Mouse (Mus musculus): ENCODE results near the gene Lpin3.

Gene Lpin3

DNA sequence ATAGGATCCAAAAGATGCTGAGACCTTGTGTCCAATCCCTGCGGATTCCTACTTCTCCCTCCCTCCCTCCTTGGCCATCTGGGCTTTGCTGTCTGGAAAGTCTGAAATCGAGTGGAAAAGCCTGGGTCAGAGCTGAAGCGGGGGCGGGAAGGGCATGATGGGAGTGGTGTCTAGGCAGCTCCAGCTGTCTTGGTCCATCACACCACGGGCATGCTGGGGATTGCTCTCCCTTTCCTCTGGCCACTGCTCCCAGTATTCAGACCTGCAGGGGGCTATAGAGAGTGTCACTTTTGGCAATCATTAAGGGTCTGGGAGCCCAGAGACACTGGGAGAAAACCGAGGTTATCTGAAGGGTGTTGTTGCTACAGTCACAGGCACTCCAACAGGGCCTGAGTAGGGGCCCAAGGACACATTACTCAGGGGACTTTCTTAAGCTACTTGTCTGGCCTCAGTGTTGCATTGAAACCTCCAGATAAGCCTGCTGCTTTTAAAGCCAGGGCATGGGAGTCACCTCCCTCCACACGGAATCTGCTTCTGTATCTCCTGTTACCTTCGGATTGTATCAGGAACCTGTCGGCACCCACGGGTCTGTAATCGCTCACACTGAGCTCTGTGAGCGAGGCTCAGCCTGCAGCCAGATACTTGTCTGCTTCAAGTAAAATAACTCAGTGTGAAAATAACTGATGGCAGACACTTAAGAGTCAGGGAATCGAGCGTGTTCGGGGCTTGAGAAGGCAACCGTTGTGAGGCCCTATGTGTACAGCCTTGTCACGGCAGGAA, 60.6 kb downstream of the Lpin3 start:
- no peak for DNase-seq

DNA sequence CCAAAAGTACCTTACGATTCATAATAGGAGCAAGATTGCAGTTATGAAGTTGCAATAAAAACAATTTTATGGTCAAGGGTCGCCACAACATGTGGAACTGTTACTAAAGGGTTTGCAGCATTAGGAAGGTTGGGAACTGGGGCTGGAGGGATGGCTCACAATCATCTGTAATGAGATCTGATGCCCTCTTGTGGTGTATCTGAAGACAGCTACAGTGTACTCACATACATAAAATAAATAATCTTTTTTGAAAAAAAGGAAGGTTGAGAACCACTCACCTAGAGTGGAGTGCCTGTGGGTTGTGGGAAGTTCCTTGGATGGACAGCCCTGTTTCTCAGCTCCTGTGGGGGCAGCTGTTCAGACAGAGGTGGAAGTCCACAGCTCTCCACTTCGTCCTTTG, 62.0 kb downstream of the Lpin3 start:
- DNase-seq = no peak

DNA sequence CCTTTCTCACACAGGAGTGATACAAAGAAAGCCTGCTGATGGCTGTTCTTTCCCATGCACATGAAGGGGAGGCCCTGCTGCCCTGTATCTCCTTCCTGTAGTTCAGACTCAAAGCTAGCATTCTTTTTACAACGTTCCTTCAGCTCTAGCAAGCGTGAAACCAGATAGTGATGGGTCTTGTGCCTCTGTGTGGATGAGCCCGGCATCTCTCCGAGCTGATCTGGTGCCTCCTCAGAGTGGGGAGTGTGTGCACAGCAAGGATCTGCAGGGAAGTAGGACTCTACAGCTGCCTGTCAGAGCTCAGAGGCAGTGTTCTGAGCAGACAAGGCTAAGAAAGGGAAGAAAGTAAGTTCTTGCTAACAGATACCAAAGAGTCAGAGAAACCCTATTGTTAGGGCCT, 71.1 kb downstream of the Lpin3 start:
- DNase-seq = no peak

DNA sequence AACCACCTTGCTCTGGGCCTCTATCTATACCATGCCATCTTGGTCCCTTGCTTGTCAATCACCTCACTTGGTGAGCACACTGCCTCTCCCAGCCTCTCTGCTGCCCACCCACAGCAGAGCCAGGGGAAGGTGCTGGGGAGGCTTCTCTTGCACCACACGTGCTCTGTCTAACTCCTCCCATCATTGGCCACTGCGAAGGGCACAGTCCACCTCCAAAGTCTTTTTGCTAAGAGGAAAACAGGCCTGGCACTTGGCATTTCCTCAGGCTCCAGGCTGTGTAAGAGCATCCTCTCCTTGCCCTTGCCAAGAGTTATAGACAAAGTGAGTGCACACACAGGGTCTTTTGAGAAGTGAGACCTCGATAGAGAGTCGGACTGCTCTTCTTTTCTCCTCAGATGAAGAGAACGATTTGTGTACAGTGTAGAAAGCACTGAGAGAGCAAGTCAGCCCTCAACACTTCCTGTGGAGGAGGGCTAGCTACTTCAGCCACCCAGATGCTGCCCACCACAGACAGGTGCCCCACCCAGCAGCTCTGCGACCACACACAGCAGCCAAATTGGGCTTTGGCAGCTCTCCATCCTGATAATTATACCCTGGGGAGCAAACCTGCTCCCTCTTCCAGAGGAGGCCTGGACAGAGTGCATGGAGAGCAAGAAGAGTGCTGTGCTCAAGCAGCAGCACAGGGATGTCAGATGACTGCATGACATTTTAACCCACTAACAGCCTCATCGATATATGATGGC, 72.8 kb downstream of the Lpin3 start:
- DNase-seq = no peak

DNA sequence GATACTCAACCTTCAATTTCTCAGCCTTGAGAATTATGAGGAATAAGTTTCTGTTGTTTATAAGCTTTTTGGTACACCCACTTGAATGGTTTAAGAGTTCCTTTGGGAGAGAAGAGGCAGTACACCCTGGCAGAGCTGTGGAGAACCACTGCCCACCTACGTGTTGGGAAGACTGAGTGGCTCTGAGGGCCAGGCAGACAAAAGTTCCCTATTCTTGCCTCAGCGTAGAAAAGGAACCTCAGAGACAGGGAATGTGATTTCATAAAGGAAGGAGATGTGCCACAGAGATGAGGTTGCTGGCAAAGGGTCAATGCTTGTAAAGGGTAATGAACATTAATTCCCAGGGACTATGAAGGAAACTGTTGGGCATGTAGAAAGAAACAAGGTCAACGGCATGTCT, 74.1 kb downstream of the Lpin3 start:
- no peak for DNase-seq

DNA sequence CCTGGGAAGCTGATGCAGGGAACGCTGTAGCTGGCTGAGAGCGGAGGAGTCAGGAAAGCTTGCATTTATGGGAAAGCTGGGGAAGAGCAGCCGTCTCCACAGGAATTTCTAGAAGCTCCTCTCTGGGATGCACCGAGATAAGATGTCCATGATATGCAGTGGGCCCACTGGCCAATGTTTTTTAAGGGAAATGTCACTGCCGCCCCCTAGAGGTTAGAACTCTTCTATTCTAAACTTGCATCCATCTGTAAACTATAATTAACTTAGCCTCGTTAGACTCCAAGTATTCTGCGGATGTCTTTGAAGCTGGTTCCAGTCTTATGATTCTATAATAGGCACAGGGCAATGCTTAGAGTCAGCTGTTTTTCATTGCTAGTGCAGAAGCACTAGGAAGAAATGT, 74.9 kb downstream of the Lpin3 start:
- DNase-seq = no peak
